Mouse (Mus musculus) embryonic fibroblast, embryonic 13.5 days (primary cell): ENCODE measurements around the gene Scd1.

Experiments
- CTCF ChIP-seq: IDR thresholded peaks from 2 replicates; pipeline ENCODE4 v1.5.1; 2011; ENCODE audit warnings: mild to moderate bottlenecking, control low read depth, low read length, moderate library complexity, borderline replicate concordance; ENCODE audit not compliant: insufficient read depth
- POLR2A ChIP-seq: IDR thresholded peaks from 2 replicates; pipeline ENCODE4 v1.6.1; 2011; ENCODE audit warnings: low read depth, mild to moderate bottlenecking, control low read depth, low read length, moderate library complexity

GRCm38 (mm10) chr19:44369371-44369770 lies 38.3 kb downstream of the Scd1 start:
- no peak for TF ChIP-seq CTCF
- no peak for TF ChIP-seq POLR2A
